Mouse (Mus musculus): ENCODE data around the gene P2ry6.

DNA sequence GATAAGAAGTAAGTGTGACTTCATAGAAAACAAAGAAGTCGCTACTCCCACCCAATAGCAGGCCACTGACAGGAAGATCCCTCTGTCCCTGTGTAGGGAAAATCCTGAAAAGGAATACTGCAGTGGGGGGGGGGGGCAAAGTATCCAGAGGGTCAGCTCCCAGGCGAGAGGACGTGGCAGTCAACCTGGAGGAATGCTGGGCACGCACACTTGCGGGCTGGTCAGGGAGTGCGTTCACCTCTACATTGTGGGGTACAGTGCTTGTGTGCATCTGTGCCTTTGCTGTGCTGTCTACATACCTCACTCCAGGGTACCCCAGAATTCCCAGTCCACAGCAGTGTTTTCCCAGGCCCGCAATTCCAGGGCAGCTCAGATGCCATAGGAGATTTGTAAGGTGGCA lies 8.4 kb downstream of the P2ry6 start:
- TF ChIP-seq CTCF (IDR thresholded peaks at IDR 0.05; ENCODE audit: low read depth, low read length) = no peak
- TF ChIP-seq POLR2A (IDR thresholded peaks at IDR 0.05; ENCODE audit: extremely low read depth, insufficient read depth, low read length) = no peak
